Mouse (Mus musculus) stomach, embryonic 15.5 days (tissue): Measurements from ENCODE around the gene Bahd1. TPM values are rescaled to one million over a fixed set of nuclear protein-coding genes. Genes with fewer than 3 reads are reported as not detected.

ENCODE experiments used
- polyA plus RNA-seq: library from polyadenylated mRNA; unstranded; fragments of >200 nt; fragmentation: Nextera tagmentation; extraction: Ambion mirVana; gene quantifications from 2 replicates; pipeline ENCODE4 v1.2.1, GENCODE M21; 2015

The Bahd1 gene
- polyA plus RNA-seq, 1 experiment from 2014 or later: 5.7 TPM

Other genes starting within 250 kb of the Bahd1 start
- 3.6 and 4.8 TPM in 2 replicates for gene Pak6, start 237.1 kb upstream of the Bahd1 start, polyA plus RNA-seq
- gene Ankrd63, start 196.4 kb upstream of the Bahd1 start, polyA plus RNA-seq: 0.04 and 0.08 TPM in 2 replicates
- 1.5 and 1.8 TPM in 2 replicates for gene Plcb2, start 171.9 kb upstream of the Bahd1 start, polyA plus RNA-seq
- gene Inafm2, start 154.6 kb upstream of the Bahd1 start, polyA plus RNA-seq: 22.6 and 23.1 TPM in 2 replicates
- gene Ccdc9b, start 137.7 kb upstream of the Bahd1 start, polyA plus RNA-seq: 1.4 and 1.5 TPM in 2 replicates
- gene Phgr1, start 127.6 kb upstream of the Bahd1 start, polyA plus RNA-seq: 28.1 and 31.4 TPM in 2 replicates
- 2.8 and 3.3 TPM in 2 replicates for gene Disp2, start 120.7 kb upstream of the Bahd1 start, polyA plus RNA-seq
- 88.1 and 91.5 TPM in 2 replicates for gene Knstrn, start 86.4 kb upstream of the Bahd1 start, polyA plus RNA-seq
- 55.1 and 58.9 TPM in 2 replicates for gene Ivd, start 38.4 kb upstream of the Bahd1 start, polyA plus RNA-seq
- 26.3 and 26.9 TPM in 2 replicates for gene Chst14, start 26.1 kb downstream of the Bahd1 start, polyA plus RNA-seq
- gene Ccdc32, start 129.0 kb downstream of the Bahd1 start, polyA plus RNA-seq: 22.3 and 24.7 TPM in 2 replicates
- 3.9 and 4.1 TPM in 2 replicates for gene Rpusd2, start 134.4 kb downstream of the Bahd1 start, polyA plus RNA-seq
- 52.2 and 57.6 TPM in 2 replicates for gene Knl1, start 146.7 kb downstream of the Bahd1 start, polyA plus RNA-seq
- gene Rad51, start 212.4 kb downstream of the Bahd1 start, polyA plus RNA-seq: 42.1 and 49.5 TPM in 2 replicates